Mouse (Mus musculus) spleen, adult 12 weeks (tissue): ENCODE measurements at regions not wholly inside any gene's neighbourhood (a gene's known extent, or its start where the extent isn't known, plus 50 kb on each side); places are given as distances from the start of the nearest gene placed in this dataset.
A peak's percentile ranks its signal among the peaks of the same experiment; 100 is the strongest.
"Not testable (repeated sequence)": the region's sequence is repeated elsewhere in the genome, so short reads cannot be mapped to it uniquely, and the experiment has no call there.

Experiments used
- DNase-seq: peaks from one replicate; pipeline ENCODE4 v3.0.0; 2022; ENCODE audit warnings: low spot score

- DNase-seq: no peak
Observed at GRCm38 (mm10) chr4:131417159-131417748, 420.8 kb downstream of the Ptpru start.

GRCm38 (mm10) chr4:131425311-131425710, 412.8 kb downstream of the Ptpru start:
- DNase-seq: no peak

GRCm38 (mm10) chr4:131427871-131428270, 410.2 kb downstream of the Ptpru start:
- no peak for DNase-seq

GRCm38 (mm10) chr4:131429356-131429755, 408.7 kb downstream of the Ptpru start:
- DNase-seq: no peak

- no peak for DNase-seq
Observed at GRCm38 (mm10) chr4:131430420-131430819, 407.7 kb downstream of the Ptpru start.

- no peak for DNase-seq
Observed at GRCm38 (mm10) chr4:131431188-131431587, 406.9 kb downstream of the Ptpru start.

- no peak for DNase-seq
Observed at GRCm38 (mm10) chr4:131432591-131433177, 405.4 kb downstream of the Ptpru start.

- no peak for DNase-seq
Observed at GRCm38 (mm10) chr4:131435222-131435621, 402.9 kb downstream of the Ptpru start.

- DNase-seq: no peak
Observed at GRCm38 (mm10) chr4:131438403-131438802, 399.7 kb downstream of the Ptpru start.

GRCm38 (mm10) chr4:131438883-131439282, 399.2 kb downstream of the Ptpru start:
- no peak for DNase-seq

GRCm38 (mm10) chr4:131440845-131441244, 397.2 kb downstream of the Ptpru start:
- no peak for DNase-seq

GRCm38 (mm10) chr4:131443518-131443917, 394.6 kb downstream of the Ptpru start:
- no peak for DNase-seq

GRCm38 (mm10) chr4:131450296-131450695, 387.8 kb downstream of the Ptpru start:
- DNase-seq: not testable (repeated sequence)

- no peak for DNase-seq
Observed at GRCm38 (mm10) chr4:131457551-131457950, 380.5 kb downstream of the Ptpru start.

- no peak for DNase-seq
Observed at GRCm38 (mm10) chr4:131459746-131460145, 378.3 kb downstream of the Ptpru start.

- no peak for DNase-seq
Observed at GRCm38 (mm10) chr4:131461312-131461711, 376.8 kb downstream of the Ptpru start.

GRCm38 (mm10) chr4:131461728-131462127, 376.4 kb downstream of the Ptpru start:
- no peak for DNase-seq

- DNase-seq: no peak
Observed at GRCm38 (mm10) chr4:131475023-131475422, 363.1 kb downstream of the Ptpru start.

GRCm38 (mm10) chr4:131478923-131479322, 359.2 kb downstream of the Ptpru start:
- no peak for DNase-seq

- no peak for DNase-seq
Observed at GRCm38 (mm10) chr4:131483958-131484605, 354.0 kb downstream of the Ptpru start.

GRCm38 (mm10) chr4:131484607-131485111, 353.4 kb downstream of the Ptpru start:
- no peak for DNase-seq

- DNase-seq: no peak
Observed at GRCm38 (mm10) chr4:131485126-131485825, 352.8 kb downstream of the Ptpru start.

- peak; percentile 8 for DNase-seq
Observed at GRCm38 (mm10) chr4:131486821-131487220, 351.3 kb downstream of the Ptpru start.
